Mouse (Mus musculus): ENCODE measurements around the gene Olfr1441. TPM values are rescaled to one million over a fixed set of nuclear protein-coding genes. Genes with fewer than 3 reads are reported as not detected.

The Olfr1441 gene
- not detected for polyA plus RNA-seq (2014; fragmentation: Illumina TruSeq; extraction: RNeasy Lipid Tissue Mini Kit (QIAGEN cat#74804))

DNA sequence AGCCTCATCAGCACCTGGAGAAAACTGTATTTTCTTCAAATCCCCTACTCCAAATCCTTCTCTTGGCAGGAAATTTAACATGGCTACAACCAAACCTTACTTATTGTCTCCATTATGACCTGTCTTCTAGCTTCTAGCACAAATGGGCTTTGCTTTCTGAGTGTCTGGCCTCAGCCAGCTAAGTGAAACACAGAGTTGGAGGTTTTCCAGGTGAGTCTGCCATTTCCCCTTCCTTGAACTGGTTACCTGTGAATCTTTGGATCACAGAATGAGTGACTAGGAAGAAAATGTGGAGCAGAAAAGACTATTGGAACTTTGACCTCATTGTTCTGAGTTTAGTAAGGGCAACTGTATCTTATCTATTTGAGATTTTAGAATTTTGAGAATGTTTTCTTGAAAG lies at the start of gene Olfr1441:
TSS of gene Olfr1441 (plus strand) at position 73 of the 400 bp plus-strand sequence.

DNA sequence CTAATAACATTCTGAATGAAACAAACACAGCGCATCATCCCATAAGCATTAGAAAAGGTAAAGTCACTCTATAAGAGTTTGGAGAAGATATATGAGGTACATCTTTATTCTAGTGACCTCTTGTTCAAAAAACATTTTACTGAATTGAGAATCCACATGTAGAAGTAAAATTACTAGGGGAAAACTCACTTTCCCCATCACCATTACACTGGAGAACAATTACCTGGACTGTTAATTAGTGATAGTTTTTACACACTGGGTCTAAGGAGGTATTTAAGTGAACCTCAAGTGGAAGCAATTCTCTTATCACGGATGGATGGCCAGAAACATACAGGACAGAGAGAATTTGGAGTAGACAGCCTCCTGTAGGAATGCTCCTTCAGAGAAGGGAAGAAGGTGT lies 30.3 kb upstream of the Olfr1441 start, which contains the start of gene Olfr1440:
TSS of gene Olfr1440 (plus strand) at position 301 of the 400 bp plus-strand sequence.

DNA sequence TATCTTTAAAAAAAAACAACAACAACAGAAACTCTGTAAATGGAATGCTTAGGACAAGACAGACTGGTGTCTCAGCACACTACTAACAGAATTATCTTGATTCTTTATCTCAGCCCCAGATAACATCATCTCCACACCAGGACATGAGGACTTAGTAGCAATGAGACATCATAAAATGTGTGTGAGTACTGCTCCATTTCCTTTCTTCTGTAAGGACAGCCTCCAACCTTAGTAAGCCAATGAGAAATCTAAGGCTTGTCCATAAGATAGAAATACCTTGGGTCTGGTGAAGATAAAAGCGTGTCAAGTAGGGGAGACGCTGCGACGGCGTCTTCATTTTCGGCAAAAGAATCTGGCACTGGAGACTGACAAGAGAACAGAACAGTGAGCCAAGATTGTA lies 10.4 kb downstream of the Olfr1441 start, which contains the start of gene Pfpl:
TSS of gene Pfpl (plus strand) at position 301 of the 400 bp plus-strand sequence.

DNA sequence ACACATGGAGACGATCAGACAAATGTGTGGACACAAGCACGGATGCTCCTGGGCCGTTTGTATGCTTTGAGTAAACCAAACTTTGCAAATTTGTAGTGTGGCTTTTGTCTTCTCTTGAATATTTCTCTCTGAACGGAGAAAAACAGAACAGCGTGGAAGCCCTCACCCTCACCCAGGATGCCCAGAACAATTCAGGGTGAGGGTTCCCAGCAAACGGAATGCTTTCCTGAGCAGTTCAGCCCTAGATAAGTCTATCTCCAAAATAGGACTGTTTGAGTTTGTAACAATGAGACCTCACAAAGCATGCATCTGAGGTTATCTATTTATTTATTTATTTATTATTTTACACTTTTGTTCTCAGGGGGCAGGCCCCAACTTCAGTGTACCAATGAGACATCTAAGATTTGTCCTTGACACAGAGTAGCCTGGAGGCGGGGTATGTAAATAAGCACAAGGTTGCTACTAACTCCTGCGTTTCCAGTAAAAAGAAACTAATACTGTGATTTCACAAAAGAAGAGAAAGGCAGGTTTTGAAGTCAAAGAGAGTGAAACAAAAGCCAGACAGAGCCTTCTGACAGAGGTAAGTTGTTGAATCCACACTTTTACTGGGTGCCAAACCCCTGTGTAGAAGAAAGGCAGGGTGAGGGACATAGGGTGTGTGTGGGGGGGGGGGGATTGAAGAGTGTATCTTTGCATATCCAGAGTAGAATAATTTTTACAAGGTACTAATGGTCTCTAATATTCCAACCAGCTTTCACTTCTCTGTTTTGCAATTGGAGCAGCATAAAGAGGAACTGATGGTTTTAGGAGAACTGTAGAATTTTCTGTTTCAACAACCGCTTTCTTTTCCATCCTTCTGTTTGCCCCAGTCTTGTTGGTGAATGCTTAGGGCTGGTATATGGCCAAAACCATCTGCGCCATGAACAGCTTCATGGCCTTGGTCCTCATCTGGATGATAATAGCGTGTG lies 43.3 kb downstream of the Olfr1441 start, which contains the start of gene Mpeg1:
TSS of gene Mpeg1 (plus strand) at position 498 of the 968 bp plus-strand sequence.

Other genes starting within 250 kb of the Olfr1441 start
- not detected for gene Olfr1555-ps1, start 247.3 kb upstream of the Olfr1441 start, polyA plus RNA-seq (2014; fragmentation: Illumina TruSeq; extraction: RNeasy Lipid Tissue Mini Kit (QIAGEN cat#74804))
- not detected for gene Olfr1431, start 216.8 kb upstream of the Olfr1441 start, polyA plus RNA-seq (2014; fragmentation: Illumina TruSeq; extraction: RNeasy Lipid Tissue Mini Kit (QIAGEN cat#74804))
- not detected for gene Olfr1432, start 184.8 kb upstream of the Olfr1441 start, polyA plus RNA-seq (2014; fragmentation: Illumina TruSeq; extraction: RNeasy Lipid Tissue Mini Kit (QIAGEN cat#74804))
- gene Olfr262, start 175.8 kb upstream of the Olfr1441 start, polyA plus RNA-seq (2014; fragmentation: Illumina TruSeq; extraction: RNeasy Lipid Tissue Mini Kit (QIAGEN cat#74804)): not detected
- gene Olfr235, start 156.4 kb upstream of the Olfr1441 start, polyA plus RNA-seq (2014; fragmentation: Illumina TruSeq; extraction: RNeasy Lipid Tissue Mini Kit (QIAGEN cat#74804)): not detected
- gene Olfr1434, start 137.6 kb upstream of the Olfr1441 start, polyA plus RNA-seq (2014; fragmentation: Illumina TruSeq; extraction: RNeasy Lipid Tissue Mini Kit (QIAGEN cat#74804)): not detected
- not detected for gene Olfr1436, start 118.3 kb upstream of the Olfr1441 start, polyA plus RNA-seq (2014; fragmentation: Illumina TruSeq; extraction: RNeasy Lipid Tissue Mini Kit (QIAGEN cat#74804))
- not detected for gene Olfr1437, start 92.3 kb upstream of the Olfr1441 start, polyA plus RNA-seq (2014; fragmentation: Illumina TruSeq; extraction: RNeasy Lipid Tissue Mini Kit (QIAGEN cat#74804))
- gene Olfr1438-ps1, start 81.5 kb upstream of the Olfr1441 start, polyA plus RNA-seq (2014; fragmentation: Illumina TruSeq; extraction: RNeasy Lipid Tissue Mini Kit (QIAGEN cat#74804)): not detected
- not detected for gene Olfr1440, start 30.2 kb upstream of the Olfr1441 start, polyA plus RNA-seq (2014; fragmentation: Illumina TruSeq; extraction: RNeasy Lipid Tissue Mini Kit (QIAGEN cat#74804))
- not detected for gene Pfpl, start 10.5 kb downstream of the Olfr1441 start, polyA plus RNA-seq (2014; fragmentation: Illumina TruSeq; extraction: RNeasy Lipid Tissue Mini Kit (QIAGEN cat#74804))
- gene Mpeg1, start 43.3 kb downstream of the Olfr1441 start, polyA plus RNA-seq (2014; fragmentation: Illumina TruSeq; extraction: RNeasy Lipid Tissue Mini Kit (QIAGEN cat#74804)): 117 TPM
- gene Dtx4, start 84.0 kb downstream of the Olfr1441 start, polyA plus RNA-seq (2014; fragmentation: Illumina TruSeq; extraction: RNeasy Lipid Tissue Mini Kit (QIAGEN cat#74804)): 65.7 TPM
- 36.6 TPM for gene Fam111a, start 128.3 kb downstream of the Olfr1441 start, polyA plus RNA-seq (2014; fragmentation: Illumina TruSeq; extraction: RNeasy Lipid Tissue Mini Kit (QIAGEN cat#74804))
- gene Gm4952, start 182.5 kb downstream of the Olfr1441 start, polyA plus RNA-seq (2014; fragmentation: Illumina TruSeq; extraction: RNeasy Lipid Tissue Mini Kit (QIAGEN cat#74804)): 1.1 TPM
- not detected for gene Glyat, start 215.9 kb downstream of the Olfr1441 start, polyA plus RNA-seq (2014; fragmentation: Illumina TruSeq; extraction: RNeasy Lipid Tissue Mini Kit (QIAGEN cat#74804))